Mouse (Mus musculus) layer of hippocampus, adult 11-12 months (tissue): ENCODE measurements around the gene Hsp90b1.
A peak's percentile ranks its signal among the peaks of the same experiment; 100 is the strongest.
"Not testable (repeated sequence)": the region's sequence is repeated elsewhere in the genome, so short reads cannot be mapped to it uniquely, and the experiment has no call there.

Experiments
- DNase-seq: peaks from one replicate; pipeline ENCODE4 v3.0.0; 2022; ENCODE audit warnings: low spot score

Gene Hsp90b1

GRCm38 (mm10) chr10:86705318-86705921, at the start of gene Hsp90b1, which contains the start of gene Ttc41:
Hsp90b1 (minus strand) TSS chr10:86705509.
Ttc41 (plus strand) TSS chr10:86705811.
- DNase-seq = peak; percentile 100

GRCm38 (mm10) chr10:86744306-86744705, 39.0 kb upstream of the Hsp90b1 start:
- DNase-seq = no peak

GRCm38 (mm10) chr10:86742918-86743317, 37.6 kb upstream of the Hsp90b1 start:
- DNase-seq = no peak

- DNase-seq = no peak
Observed at GRCm38 (mm10) chr10:86735036-86735435, 29.7 kb upstream of the Hsp90b1 start.

- DNase-seq = no peak
Observed at GRCm38 (mm10) chr10:86731500-86731863, 26.2 kb upstream of the Hsp90b1 start.

- DNase-seq = peak; percentile 92
Observed at GRCm38 (mm10) chr10:86730823-86731499, 25.7 kb upstream of the Hsp90b1 start.

- DNase-seq = no peak
Observed at GRCm38 (mm10) chr10:86728176-86728575, 22.9 kb upstream of the Hsp90b1 start.

- peak; percentile 49 for DNase-seq
Observed at GRCm38 (mm10) chr10:86727548-86727980, 22.3 kb upstream of the Hsp90b1 start.

GRCm38 (mm10) chr10:86712156-86712555, 6.8 kb upstream of the Hsp90b1 start:
- no peak for DNase-seq

GRCm38 (mm10) chr10:86707134-86707533, 1.8 kb upstream of the Hsp90b1 start:
- no peak for DNase-seq

GRCm38 (mm10) chr10:86705922-86706752, 828 bp upstream of the Hsp90b1 start:
- no peak for DNase-seq

GRCm38 (mm10) chr10:86704589-86705191, 619 bp downstream of the Hsp90b1 start:
- DNase-seq = peak; percentile 44

GRCm38 (mm10) chr10:86704141-86704540, 1.2 kb downstream of the Hsp90b1 start:
- DNase-seq = no peak

GRCm38 (mm10) chr10:86703375-86703774, 1.9 kb downstream of the Hsp90b1 start:
- DNase-seq = no peak

GRCm38 (mm10) chr10:86702312-86702920, 2.9 kb downstream of the Hsp90b1 start:
- DNase-seq = no peak

GRCm38 (mm10) chr10:86700973-86701372, 4.3 kb downstream of the Hsp90b1 start:
- no peak for DNase-seq

GRCm38 (mm10) chr10:86700251-86700650, 5.1 kb downstream of the Hsp90b1 start:
- no peak for DNase-seq

GRCm38 (mm10) chr10:86686017-86686360, 19.3 kb downstream of the Hsp90b1 start:
- not testable (repeated sequence) for DNase-seq

GRCm38 (mm10) chr10:86685179-86686016, 19.9 kb downstream of the Hsp90b1 start:
- peak; percentile 79 for DNase-seq

GRCm38 (mm10) chr10:86684797-86685178, 20.5 kb downstream of the Hsp90b1 start:
- not testable (repeated sequence) for DNase-seq

GRCm38 (mm10) chr10:86670550-86670949, 34.8 kb downstream of the Hsp90b1 start:
- not testable (repeated sequence) for DNase-seq
